Mouse (Mus musculus) cortical plate, adult 2 months (tissue): ENCODE data around the gene Apobec3.

ENCODE experiments used
- CTCF ChIP-seq: fragments of 200-500 bp; IDR thresholded peaks from 2 replicates; pipeline ENCODE4 v1.5.1; 2011; ENCODE audit warnings: mild to moderate bottlenecking, control low read depth, low read length; ENCODE audit not compliant: insufficient read depth; ENCODE audit errors: extremely low read depth
- POLR2A ChIP-seq: fragments of 200-500 bp; IDR thresholded peaks from 2 replicates; pipeline ENCODE4 v1.6.1; 2011; ENCODE audit warnings: mild to moderate bottlenecking, low read length, control low read depth; ENCODE audit not compliant: insufficient read depth; ENCODE audit errors: extremely low read depth

DNA sequence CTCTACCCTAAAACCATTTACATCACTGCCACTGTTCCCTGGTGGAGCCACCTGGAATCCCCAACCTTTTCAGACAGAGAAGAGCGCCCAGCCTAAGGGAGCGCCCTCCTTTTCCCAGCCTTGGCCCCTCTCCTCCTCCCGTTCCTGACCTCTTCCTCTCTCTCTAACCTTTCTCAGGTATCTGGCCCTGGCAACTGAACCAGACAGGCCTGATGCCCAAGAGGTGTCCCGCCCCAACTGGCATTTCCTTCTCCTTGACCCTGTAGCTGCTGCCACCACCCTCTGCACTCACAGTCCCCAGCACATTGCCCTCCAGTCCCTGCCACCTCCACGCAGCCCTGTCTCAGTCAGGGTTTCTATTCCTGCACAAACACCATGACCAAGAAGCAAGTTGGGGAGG, 53.5 kb downstream of the Apobec3 start:
- TF ChIP-seq CTCF: no peak
- TF ChIP-seq POLR2A: no peak
